Mouse (Mus musculus) limb, embryonic 12.5 days (tissue): Measurements from ENCODE around the gene H2-M2. TPM values are rescaled to one million over a fixed set of nuclear protein-coding genes. Genes with fewer than 3 reads are reported as not detected.
"Not testable (repeated sequence)": the region's sequence is repeated elsewhere in the genome, so short reads cannot be mapped to it uniquely, and the experiment has no call there.

ENCODE experiments used
- ATAC-seq: fragments of 200-750 bp; cut with Nextera tagmentation; 2 replicates; pipeline ENCODE4 v1.8.0; 2017; ENCODE audit warnings: low read depth, moderate TSS enrichment; ENCODE audit not compliant: insufficient number of reproducible peaks, insufficient read depth, low FRiP score, low TSS enrichment
- H3K27ac ChIP-seq: fragments of 300-500 bp; sonication (generic); 2 replicates; pipeline ENCODE4 v1.5.1; 2016; ENCODE audit warnings: mild to moderate bottlenecking, moderate library complexity
- H3K27me3 ChIP-seq: fragments of 300-500 bp; sonication (generic); 2 replicates; pipeline ENCODE4 v1.6.1; 2016; ENCODE audit warnings: mild to moderate bottlenecking, moderate library complexity
- H3K36me3 ChIP-seq: fragments of 300-500 bp; sonication (generic); 2 replicates; pipeline ENCODE4 v1.6.1; 2016; ENCODE audit warnings: mild to moderate bottlenecking, moderate library complexity
- H3K4me1 ChIP-seq: fragments of 300-500 bp; sonication (generic); replicated peaks from 2 replicates; pipeline ENCODE4 v1.6.1; 2016
- H3K4me2 ChIP-seq: fragments of 300-500 bp; sonication (generic); 2 replicates; pipeline ENCODE4 v1.6.1; 2016; ENCODE audit warnings: mild to moderate bottlenecking, moderate library complexity
- H3K4me3 ChIP-seq: fragments of 300-500 bp; sonication (generic); replicated peaks from 2 replicates; pipeline ENCODE4 v1.5.1; 2016; ENCODE audit warnings: mild to moderate bottlenecking
- H3K9ac ChIP-seq: fragments of 300-500 bp; sonication (generic); replicated peaks from 2 replicates; pipeline ENCODE4 v1.6.1; 2016; ENCODE audit warnings: mild to moderate bottlenecking, moderate library complexity
- H3K9me3 ChIP-seq: fragments of 300-500 bp; sonication (generic); 2 replicates; pipeline ENCODE4 v1.6.1; 2016; ENCODE audit warnings: mild to moderate bottlenecking, moderate library complexity
- WGBS: fragments of 180-500 bp; shearing (Covaris S2); methylation state at CpG from one replicate; pipeline ENCODE4 v1.1.7; 2016; 5-methylcytosine and 5-hydroxymethylcytosine counted together
- polyA plus RNA-seq: library from polyadenylated mRNA; unstranded; fragments of >200 nt; fragmentation: Nextera tagmentation; extraction: Ambion mirVana; gene quantifications from 2 replicates; pipeline ENCODE4 v1.2.1, GENCODE M21; 2016

Gene H2-M2
- polyA plus RNA-seq = not detected in 2 replicates

- 82% methylated on average over 2 of the region's 2 CpGs for WGBS
Observed at GRCm38 (mm10) chr17:37483452-37483851, at the start of gene H2-M2. TSS of gene H2-M2 (minus strand) at chr17:37483552.

GRCm38 (mm10) chr17:37525427-37525826 lies 42.1 kb upstream of the H2-M2 start:
- not testable (repeated sequence) for H3K4me2 ChIP-seq, ATAC-seq, H3K9ac ChIP-seq, H3K36me3 ChIP-seq, H3K27me3 ChIP-seq, H3K27ac ChIP-seq, H3K4me1 ChIP-seq, H3K4me3 ChIP-seq, H3K9me3 ChIP-seq
- 61% methylated on average over 1 of the region's 1 CpGs for WGBS

More at GRCm38 (mm10) chr17:37483452-37483851, at the start of gene H2-M2:
- Histone ChIP-seq H3K9ac (no peak within 1 kb of the TSS), H3K36me3 (no peaks in the 10 kb centered on the region), H3K27ac (no peak within 1 kb of the TSS), H3K4me2 (no peak within 1 kb of the TSS), H3K27me3 (no peaks in the 10 kb centered on the region), H3K4me3 (no peak within 1 kb of the TSS), H3K9me3 (peaks cover 11% of the 10 kb centered on the region; the same call in 1 of the 2 replicates), H3K4me1 (no peaks in the 10 kb centered on the region)
- no peak for ATAC-seq

GRCm38 (mm10) chr17:37524612-37525011 lies 41.3 kb upstream of the H2-M2 start:
- not testable (repeated sequence) for H3K9ac ChIP-seq, H3K36me3 ChIP-seq, H3K4me3 ChIP-seq, H3K4me2 ChIP-seq, H3K9me3 ChIP-seq, H3K27me3 ChIP-seq, H3K4me1 ChIP-seq, H3K27ac ChIP-seq, ATAC-seq

- 89% methylated on average over 4 of the region's 4 CpGs for WGBS
- Histone ChIP-seq H3K9ac (no peak within 1 kb of the TSS), H3K4me1 (no peaks in the 10 kb centered on the region), H3K4me3 (no peak within 1 kb of the TSS), H3K4me2 (no peak within 1 kb of the TSS), H3K27ac (no peak within 1 kb of the TSS), H3K9me3 (no peaks in the 10 kb centered on the region), H3K36me3 (no peaks in the 10 kb centered on the region), H3K27me3 (no peaks in the 10 kb centered on the region)
- ATAC-seq = no peak
Observed at GRCm38 (mm10) chr17:37507730-37508129, 24.4 kb upstream of the H2-M2 start, which contains the start of gene Olfr111. TSS of gene Olfr111 (plus strand) at chr17:37508030.

GRCm38 (mm10) chr17:37491930-37492518 lies 8.7 kb upstream of the H2-M2 start, which contains the start of gene Olfr110:
TSS of gene Olfr110 (plus strand) at chr17:37492468.
- H3K4me3 ChIP-seq = no peak within 1 kb of the TSS
- H3K9me3 ChIP-seq = no peaks in the 10 kb centered on the region
- no peak within 1 kb of the TSS for H3K27ac ChIP-seq
- H3K9ac ChIP-seq = no peak within 1 kb of the TSS
- 43% methylated on average over 1 of the region's 1 CpGs for WGBS
- no peaks in the 10 kb centered on the region for H3K27me3 ChIP-seq
- no peaks in the 10 kb centered on the region for H3K4me1 ChIP-seq
- no peak within 1 kb of the TSS for H3K4me2 ChIP-seq
- no peak for ATAC-seq
- H3K36me3 ChIP-seq = no peaks in the 10 kb centered on the region

GRCm38 (mm10) chr17:37458616-37459015 lies 24.7 kb downstream of the H2-M2 start, which contains the start of gene Olfr109:
TSS of gene Olfr109 (plus strand) at chr17:37458916.
- no peak within 1 kb of the TSS for H3K4me3 ChIP-seq
- no peak within 1 kb of the TSS for H3K9ac ChIP-seq
- no peaks in the 10 kb centered on the region for H3K4me1 ChIP-seq
- H3K27me3 ChIP-seq = no peaks in the 10 kb centered on the region
- H3K9me3 ChIP-seq = no peaks in the 10 kb centered on the region
- ATAC-seq = no peak
- no peaks in the 10 kb centered on the region for H3K36me3 ChIP-seq
- WGBS = 88% methylated on average over 1 of the region's 1 CpGs
- H3K27ac ChIP-seq = no peak within 1 kb of the TSS
- no peak within 1 kb of the TSS for H3K4me2 ChIP-seq

- Histone ChIP-seq H3K9me3 (peaks cover 5% of the 10 kb centered on the region; the same call in 1 of the 2 replicates), H3K27me3 (no peaks in the 10 kb centered on the region), H3K27ac (no peak within 1 kb of the TSS), H3K36me3 (no peaks in the 10 kb centered on the region), H3K4me1 (no peaks in the 10 kb centered on the region), H3K4me2 (no peak within 1 kb of the TSS), H3K9ac (no peak within 1 kb of the TSS), H3K4me3 (no peak within 1 kb of the TSS)
- 94% methylated on average over 1 of the region's 1 CpGs for WGBS
- no peak for ATAC-seq
Observed at GRCm38 (mm10) chr17:37445180-37445579, 38.2 kb downstream of the H2-M2 start, which contains the start of gene Olfr108. TSS of gene Olfr108 (plus strand) at chr17:37445480.

Other genes with a start within 250 kb of the H2-M2 start
- gene Olfr97, start 246.2 kb downstream of the H2-M2 start, polyA plus RNA-seq = not detected in 2 replicates
- gene Olfr98, start 219.8 kb downstream of the H2-M2 start, polyA plus RNA-seq = not detected in 2 replicates
- gene H2-M3, start 213.3 kb downstream of the H2-M2 start, polyA plus RNA-seq = 1.6 and 1.8 TPM in 2 replicates
- not detected in 2 replicates for gene Olfr99, start 200.1 kb downstream of the H2-M2 start, polyA plus RNA-seq
- not detected in 2 replicates for gene Olfr101, start 179.2 kb downstream of the H2-M2 start, polyA plus RNA-seq
- not detected in 2 replicates for gene Olfr102, start 166.5 kb downstream of the H2-M2 start, polyA plus RNA-seq
- gene Olfr103, start 143.9 kb downstream of the H2-M2 start, polyA plus RNA-seq = not detected in 2 replicates
- gene Olfr104-ps, start 124.0 kb downstream of the H2-M2 start, polyA plus RNA-seq = not detected in 2 replicates
- not detected in 2 replicates for gene Olfr105-ps, start 104.5 kb downstream of the H2-M2 start, polyA plus RNA-seq
- gene Olfr106-ps, start 93.2 kb downstream of the H2-M2 start, polyA plus RNA-seq = not detected in 2 replicates
- not detected in 2 replicates for gene Olfr107, start 84.3 kb downstream of the H2-M2 start, polyA plus RNA-seq
- not detected in 2 replicates for gene Olfr108, start 38.1 kb downstream of the H2-M2 start, polyA plus RNA-seq
- gene Olfr109, start 24.6 kb downstream of the H2-M2 start, polyA plus RNA-seq = not detected in 2 replicates
- not detected in 2 replicates for gene Olfr110, start 8.9 kb upstream of the H2-M2 start, polyA plus RNA-seq
- not detected in 2 replicates for gene Olfr111, start 24.5 kb upstream of the H2-M2 start, polyA plus RNA-seq
- not detected in 2 replicates for gene Olfr112, start 85.9 kb upstream of the H2-M2 start, polyA plus RNA-seq
- gene Olfr113, start 94.1 kb upstream of the H2-M2 start, polyA plus RNA-seq = not detected in 2 replicates
- not detected in 2 replicates for gene Olfr114, start 109.2 kb upstream of the H2-M2 start, polyA plus RNA-seq
- gene Olfr115, start 143.6 kb upstream of the H2-M2 start, polyA plus RNA-seq = not detected in 2 replicates
- not detected in 2 replicates for gene Olfr116, start 143.6 kb upstream of the H2-M2 start, polyA plus RNA-seq
- gene Olfr117, start 180.2 kb upstream of the H2-M2 start, polyA plus RNA-seq = not detected in 2 replicates
- gene Olfr118, start 183.4 kb upstream of the H2-M2 start, polyA plus RNA-seq = not detected in 2 replicates
- gene Olfr119, start 213.0 kb upstream of the H2-M2 start, polyA plus RNA-seq = not detected in 2 replicates
- not detected in 2 replicates for gene Olfr120, start 238.3 kb upstream of the H2-M2 start, polyA plus RNA-seq